Mouse (Mus musculus) layer of hippocampus, adult 9-10 months (tissue): ENCODE data around the gene Man1c1.

Experiments used
- DNase-seq: peaks from one replicate; pipeline ENCODE4 v3.0.0; 2022; ENCODE audit warnings: low spot score

Gene Man1c1

DNA sequence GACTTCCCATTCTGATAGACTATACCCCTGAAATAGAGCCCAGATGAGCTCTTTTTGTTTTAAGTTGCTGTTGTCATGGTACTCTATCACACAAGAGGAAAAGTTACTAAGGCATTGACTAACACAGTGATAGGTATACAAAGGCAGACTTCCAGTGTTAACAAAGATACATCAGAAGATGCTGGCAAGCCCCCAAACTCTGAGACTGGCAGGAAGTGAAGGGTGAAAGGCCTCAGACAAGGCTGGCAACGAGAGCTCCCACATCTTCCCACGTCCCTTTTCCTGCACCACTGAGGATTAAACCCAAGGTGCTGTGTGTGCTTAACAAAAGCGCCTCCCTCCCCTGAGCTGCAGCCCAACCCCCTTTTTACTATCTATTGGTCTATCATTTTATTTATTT is 19.2 kb upstream of the Man1c1 start:
- no peak for DNase-seq

DNA sequence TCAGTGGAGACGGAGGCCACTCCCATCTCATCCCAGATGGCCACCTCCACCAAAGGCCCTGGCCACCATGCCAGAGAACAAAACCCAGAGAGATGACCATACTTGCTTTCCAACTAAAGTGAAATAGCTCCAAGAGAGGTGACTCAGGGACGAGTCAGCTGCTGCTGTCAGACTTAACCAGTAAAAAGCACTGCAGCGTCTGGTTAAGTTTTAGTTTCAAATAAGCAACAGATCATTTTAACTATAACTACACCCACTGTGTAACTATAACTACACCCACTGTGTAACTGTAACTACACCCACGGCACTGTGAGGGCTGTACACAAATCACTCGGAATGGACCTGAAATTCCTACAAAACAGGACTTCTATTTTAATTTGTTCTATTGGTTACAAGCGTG is 17.0 kb upstream of the Man1c1 start:
- no peak for DNase-seq

DNA sequence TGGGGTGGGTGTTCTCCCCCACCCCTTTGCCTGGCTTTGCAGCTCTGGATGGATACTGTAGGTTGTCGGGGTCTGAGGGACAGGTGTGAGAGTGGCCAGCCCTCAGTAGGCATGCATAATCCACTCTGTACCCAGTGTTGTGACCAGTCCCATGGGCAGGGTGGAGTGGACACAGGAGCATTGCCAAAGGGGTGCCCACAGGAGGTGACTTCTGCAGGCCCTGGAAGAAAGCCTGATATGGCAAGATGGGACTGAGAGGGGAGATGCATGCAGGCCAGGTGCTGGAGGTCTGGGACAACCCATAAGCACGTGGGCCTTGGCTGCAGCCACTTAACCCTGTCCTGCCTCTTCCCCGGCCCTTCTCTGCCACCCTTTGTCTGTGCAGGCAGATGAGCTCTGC is 16.3 kb upstream of the Man1c1 start:
- DNase-seq = no peak

DNA sequence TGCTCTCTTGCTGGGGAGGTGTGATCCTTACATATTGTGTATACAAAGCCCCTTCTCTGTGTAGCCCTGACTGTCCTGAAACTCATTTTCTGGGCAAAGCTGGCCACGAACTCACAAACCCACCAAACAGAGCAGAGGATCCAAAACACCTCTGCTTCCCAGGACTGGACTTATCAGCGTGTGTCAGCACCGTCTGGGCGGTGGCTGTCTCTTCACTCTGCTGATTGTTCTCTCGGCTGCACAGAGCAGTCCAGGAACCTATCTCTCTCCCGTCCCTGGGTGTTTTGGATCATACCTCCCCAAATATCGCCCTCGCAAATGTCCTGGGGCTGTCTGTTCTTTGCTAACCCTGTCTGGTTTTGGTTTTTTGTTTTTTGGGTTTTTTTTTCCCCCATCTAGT is 15.4 kb upstream of the Man1c1 start:
- DNase-seq = no peak

DNA sequence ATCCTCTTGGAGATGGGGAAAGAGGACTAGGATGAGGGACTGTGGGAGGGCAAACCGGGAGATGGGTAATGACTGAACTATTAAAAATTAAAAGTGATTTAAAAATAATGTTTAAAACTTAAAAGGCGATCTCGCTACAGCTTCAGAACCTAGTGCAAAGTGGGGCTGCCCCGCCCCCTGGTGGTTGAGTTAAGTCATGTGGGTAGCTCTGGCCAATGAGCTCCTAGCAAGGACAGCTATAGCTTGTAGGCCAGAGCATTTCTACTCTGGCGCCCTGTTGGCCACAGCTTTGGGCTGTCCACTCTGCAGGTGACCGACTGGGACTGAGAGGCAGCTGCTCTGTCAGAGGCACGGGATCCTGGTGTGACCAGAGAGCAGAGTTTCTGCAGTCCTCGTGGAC is 9.8 kb upstream of the Man1c1 start:
- peak; percentile 44 for DNase-seq

DNA sequence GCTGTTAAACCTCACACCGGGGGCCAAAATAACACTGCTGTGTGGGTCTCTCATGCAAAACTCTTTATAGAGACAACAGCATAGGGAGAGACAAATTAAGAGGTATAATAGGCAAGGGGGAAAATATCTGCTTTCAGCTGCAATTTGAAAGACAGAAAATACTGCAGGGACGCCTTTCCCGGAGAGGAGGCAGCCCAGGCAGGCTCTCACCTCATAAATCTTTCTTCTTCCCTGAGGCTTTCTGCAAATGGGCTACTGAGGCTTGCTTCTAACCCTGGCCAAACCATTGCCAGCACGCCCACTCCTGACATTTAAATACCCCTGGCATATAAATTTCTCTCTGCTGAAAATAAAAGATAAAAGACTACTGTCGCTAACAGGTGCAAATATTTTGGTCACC is 1.2 kb upstream of the Man1c1 start:
- no peak for DNase-seq

DNA sequence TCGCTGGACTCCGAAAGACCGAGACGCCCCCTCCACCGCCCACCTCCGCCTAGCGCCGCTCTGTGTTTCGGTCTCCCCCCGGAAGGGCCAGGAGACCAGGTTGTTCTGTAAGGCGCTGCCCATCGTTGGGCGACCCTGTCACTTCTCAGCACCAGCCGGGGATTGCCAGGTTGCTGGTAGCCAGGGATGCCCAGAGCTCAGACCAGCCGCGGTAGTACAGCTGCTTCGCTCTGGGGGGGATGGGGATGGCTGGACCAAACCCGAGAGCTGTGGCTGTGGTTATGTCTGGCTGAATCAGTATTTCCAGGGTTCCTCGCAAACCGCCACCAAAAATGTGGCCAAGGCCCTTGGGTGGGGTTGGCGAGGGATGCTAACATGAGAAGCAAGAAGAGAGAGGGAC is 500 bp upstream of the Man1c1 start:
- DNase-seq = no peak

DNA sequence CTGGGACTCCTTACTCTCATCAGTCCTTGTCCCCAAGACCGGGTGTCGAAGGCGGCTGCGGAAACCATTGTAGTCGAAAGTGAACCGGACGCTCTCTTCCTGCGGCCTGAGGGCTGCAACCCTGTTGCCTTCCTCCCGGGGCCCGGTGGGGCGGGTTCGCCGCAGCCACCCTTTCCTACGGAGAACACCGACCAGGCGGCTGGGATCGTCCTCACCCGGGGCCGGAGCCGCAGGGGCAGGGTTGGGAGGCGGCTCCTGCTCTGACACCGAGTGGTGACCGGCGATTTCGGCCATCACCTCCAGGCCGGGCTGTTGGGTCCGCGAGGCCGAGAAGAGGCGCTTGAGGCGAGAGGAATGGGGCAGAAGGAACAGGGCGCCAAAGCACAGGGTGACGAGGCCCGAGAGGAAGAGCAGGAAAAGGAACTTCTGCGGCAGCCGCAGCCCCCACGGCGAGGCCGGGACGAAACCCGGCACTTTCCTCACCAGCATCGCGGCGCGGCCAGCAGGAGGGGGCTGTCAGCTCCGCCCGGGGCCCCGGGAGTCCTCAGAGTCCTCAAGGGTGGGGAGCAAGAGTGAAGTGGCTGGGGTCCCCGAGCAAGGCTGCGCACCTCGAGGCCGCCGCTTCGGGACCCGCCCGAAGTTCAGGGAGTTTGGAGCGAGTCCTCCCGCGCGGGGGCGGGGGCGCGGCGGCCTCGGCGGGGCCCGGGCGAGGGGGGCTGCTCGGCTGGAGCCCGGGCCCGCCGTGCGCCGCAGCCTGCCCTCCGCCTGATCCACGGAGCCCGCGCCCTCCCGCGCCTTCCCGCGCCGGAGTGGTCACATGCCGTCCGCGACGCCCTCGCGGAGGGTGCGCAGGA is 882 bp downstream of the Man1c1 start:
- no peak for DNase-seq

DNA sequence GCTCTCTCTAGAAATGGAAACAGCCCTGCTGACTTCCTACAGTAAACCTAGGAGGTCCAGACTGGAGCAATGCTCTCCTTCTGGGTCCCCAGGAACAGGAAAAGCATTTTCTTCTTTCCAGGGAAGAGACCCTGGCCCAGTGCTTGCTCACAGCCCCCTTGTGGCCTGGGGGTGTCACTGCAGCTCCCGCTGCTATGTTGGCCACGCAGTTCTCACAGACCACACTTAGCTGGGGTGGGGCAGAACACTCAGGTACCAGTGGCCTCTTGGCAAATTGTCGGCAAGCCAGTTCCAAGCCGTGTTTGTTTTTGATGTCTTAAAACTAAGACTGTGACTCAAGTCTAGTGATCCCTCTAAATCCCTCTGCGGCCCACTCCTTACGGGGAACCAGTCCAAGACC is 2.2 kb downstream of the Man1c1 start:
- DNase-seq = peak; percentile 62

DNA sequence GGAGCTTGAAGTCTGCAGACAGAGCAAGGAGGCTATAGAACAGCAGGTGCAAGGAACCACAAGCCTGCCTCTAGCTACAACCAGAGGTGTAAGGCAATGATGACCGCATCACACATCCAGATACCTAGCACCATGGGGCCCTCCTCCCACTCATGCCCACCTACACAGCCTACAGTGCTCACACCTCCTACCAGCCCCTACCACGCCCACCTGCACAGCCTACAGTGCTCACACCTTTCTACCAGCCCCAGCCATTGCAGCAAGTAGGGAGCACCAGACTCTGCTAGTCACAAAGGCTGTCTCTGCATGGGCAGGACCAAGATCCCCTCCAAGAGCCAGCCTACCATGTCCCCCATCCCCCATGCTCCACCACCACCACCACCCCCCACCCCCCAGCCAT is 3.2 kb downstream of the Man1c1 start:
- DNase-seq = no peak

DNA sequence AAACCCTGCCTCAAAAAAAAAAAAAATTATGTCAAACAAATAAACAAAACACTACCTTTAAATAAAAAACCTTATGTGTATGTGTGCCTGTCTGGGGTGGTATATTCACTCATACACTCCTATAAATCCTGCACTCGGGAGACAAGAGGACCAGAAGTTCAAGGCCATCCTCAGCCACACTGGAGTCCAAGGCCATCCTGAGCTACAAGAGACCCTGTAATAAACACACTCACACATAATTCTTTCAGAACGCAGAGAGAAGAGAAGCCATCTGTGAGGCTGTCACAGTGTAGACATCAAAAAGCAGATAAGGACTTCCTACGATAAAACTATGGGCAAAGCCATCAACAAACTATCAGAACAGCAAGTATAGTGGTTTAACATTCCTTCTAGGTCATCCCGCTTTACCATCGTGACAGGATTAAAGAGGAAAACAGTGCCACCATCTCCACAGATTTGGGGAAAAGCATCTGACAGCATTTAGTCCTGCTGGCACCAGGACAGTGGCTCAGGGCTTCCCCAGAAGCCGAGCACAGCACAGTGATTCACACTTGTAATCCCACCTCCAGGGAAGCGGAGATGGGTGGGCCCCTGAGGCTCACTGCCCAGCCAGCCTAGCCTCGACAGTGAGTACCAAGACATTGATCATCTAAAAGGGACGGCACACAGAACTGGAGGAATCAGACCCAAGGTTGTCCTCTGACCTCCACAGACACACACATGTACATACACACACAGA is 10.7 kb downstream of the Man1c1 start:
- DNase-seq = no peak

DNA sequence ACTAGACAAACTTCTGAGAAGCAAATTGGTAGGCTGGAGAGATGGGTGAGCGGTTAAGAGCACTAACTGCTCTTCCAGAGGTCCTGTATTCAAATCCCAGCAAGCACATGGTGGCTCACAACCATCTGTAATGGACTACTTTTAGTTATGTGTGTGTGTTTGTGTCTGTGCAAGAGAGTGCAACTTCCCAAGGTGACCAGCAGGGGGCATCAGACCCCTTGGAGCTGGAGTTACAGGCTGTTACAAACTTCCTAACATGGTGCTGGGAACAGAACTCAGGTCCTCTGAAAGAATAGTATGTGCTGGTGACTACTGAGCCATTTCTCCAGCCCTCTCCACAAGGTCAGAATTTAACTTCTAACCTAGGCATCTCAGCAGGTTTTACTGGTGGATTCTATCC is 11.7 kb downstream of the Man1c1 start:
- DNase-seq = no peak

DNA sequence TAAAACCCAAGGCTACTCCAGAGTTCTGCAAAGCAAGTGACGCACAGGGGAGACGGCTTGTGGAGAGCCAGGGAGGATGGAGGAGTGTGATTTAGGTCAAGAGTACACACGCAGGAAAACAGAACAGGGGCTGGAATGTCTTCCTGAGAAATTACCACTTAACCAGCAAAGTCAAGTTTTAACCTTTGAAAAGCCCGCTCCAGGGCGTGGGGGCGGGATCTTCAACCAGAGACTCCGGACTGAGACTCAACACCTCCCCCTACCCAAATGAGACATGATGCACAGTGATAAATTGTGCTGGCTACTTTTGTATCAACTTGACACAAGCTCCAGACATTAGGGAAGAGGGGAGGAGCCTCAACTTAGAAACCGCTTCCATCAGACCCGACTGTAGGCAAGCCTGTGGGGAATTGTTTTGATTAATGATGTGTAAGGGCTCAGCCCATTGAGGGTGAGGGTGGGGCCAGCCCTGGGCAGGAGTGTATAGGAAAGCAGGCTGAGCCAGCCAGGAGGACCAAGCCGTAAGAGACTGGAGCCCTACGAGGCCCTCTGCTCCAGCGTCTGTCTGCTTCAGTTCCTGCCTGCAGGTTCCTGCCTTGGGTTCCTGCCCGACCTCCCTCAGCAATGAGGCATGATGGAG is 17.9 kb downstream of the Man1c1 start:
- no peak for DNase-seq

DNA sequence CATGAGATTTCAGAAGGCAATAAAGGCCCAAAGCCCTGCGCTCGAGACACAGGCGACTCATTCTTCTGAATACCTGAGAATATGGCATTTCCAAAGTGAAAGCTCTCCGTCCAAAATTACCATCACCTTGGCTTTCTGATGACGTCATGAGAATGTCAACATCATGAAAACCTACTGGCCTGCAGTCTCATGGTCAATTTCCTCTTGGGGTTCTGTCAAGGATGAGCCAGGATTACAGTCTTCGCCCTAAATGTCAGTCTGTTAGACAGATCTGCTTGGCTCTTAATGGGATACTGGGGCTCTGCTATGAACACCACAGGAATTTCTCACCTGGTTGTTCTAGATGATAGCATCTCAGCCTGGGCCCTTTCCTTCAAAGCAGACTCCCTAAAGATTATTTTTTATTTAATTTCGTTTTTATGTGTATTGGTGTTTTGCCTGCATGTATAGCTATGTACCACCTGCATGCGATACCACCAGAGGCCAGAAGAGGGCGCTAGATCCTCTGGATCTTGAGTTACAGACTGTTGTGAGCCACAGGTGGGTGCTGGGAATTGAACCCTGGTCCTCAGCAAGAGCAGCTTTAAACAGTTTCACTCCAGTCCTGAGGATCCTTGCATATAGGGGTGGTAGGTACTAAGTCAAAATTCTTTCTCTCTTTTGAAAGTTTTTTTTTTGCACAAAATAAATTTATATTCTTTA is 19.3 kb downstream of the Man1c1 start:
- DNase-seq = no peak

DNA sequence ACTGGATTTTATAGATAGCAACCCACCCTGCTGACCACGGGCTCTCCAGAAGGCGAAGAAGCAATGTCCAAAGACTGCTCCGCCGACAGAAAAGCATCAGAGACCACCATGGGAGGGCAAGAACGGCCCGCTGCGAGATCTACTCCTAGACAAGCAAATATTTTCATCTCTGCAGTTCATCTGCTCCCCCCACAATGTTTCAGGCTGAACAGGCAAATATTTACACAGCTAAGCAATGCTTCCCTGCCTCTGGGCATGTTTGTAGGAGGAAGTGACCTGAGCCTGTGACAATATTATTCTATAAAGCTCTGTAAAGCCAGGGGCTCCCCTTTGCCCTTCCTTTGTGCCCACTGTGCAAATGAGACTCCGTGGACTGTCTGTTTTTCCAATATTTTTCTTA is 20.2 kb downstream of the Man1c1 start:
- no peak for DNase-seq

DNA sequence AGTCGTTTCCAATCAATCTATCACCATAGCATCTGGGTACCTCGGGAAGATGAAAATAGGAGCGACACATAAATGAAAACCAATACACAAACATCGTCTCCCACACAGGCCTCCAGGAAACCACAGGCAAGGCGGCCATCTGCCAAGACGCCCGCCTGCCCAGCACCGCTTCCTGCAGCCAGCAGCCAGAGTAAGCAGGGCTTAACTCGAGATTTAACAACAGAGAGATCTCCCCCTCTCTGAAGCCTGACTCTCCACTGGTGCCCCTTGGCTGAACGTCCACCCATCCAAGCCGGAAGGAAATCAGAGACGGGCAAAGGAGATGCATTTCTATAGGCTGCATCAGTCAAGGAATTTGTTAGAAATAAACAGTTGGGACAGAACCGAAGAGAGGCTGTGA is 21.1 kb downstream of the Man1c1 start:
- DNase-seq = no peak

DNA sequence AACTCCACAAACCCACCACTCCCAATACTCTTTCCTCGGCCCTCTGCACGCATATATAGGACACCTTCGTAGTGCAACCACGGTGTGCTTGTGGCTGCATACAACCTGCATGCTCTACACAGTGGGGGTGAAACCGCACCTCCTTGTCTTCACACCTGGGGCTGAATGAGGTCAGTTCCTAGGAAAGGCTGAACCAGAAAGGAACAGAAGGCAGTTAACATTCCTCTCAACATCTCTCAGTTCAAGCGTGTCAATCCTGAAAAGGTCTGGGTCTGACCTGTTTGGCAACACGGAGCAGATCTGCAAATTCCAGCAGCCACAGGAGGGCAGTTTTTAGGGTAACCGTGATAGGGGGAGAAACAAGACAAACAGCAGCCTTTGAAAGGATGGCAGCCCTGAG is 21.7 kb downstream of the Man1c1 start:
- DNase-seq = no peak

DNA sequence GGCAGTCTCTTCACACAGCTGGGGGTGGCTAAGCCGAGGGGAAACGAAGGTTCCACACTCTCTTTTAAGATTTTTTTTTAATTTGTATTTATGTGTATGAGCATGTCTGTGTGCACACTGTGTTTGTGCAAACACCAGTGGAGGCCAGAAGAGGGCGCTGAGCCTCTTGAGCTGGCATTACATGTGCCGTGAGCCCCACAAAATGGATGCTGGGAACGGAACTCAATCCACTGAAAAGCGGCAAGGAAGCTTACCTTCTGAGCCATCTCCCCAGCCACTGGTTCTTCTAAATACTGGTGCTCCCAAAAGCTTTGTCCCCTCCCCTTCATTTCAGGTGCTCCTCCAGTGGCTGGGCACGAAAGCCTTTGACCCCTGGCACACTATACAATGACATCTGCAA is 22.3 kb downstream of the Man1c1 start:
- no peak for DNase-seq

DNA sequence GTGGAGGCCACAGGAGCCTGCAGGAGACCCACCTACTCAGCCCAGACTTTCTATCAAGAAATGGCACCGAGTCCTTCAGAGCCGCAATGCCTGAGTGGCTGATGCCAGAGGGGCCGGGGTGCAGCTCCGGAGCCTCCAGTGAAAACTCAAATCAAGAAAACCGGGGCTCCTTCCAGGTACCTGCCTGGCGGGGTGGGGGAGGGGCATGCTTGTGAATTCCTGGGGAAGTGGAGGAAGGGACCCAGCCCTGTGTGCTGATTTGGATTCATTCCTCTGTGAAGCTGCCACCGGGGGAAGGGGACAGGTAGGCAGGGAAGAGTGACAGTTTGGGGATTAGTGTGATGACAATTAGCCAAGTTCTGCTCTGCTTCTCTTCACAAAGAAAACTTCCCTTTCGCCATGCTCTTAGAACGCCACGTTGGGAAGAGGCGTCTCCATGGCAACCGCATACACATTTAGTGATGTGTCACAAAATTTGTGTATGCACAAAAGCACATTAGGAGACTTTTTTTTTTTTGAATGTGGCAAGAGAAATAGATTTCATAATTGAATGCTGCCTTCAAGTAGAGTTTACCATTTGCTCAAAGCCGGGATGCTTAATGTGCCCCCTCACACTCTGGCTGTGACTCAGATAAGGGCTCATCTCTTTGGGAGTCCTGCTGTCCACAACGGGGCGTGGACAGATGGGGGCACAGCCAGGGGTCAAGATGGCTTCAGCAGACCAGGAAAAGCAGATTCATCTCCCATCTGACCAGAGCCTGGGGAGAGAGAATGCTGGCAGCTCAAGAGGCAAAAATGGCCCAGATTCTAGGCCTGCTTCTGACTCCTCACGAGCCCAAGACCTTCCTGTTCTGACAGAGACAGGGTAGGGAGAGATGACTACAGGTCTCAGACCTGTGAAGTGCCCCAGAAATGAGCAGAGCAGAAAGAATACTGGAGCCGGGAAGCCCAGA is 26.3 kb downstream of the Man1c1 start:
- no peak for DNase-seq

DNA sequence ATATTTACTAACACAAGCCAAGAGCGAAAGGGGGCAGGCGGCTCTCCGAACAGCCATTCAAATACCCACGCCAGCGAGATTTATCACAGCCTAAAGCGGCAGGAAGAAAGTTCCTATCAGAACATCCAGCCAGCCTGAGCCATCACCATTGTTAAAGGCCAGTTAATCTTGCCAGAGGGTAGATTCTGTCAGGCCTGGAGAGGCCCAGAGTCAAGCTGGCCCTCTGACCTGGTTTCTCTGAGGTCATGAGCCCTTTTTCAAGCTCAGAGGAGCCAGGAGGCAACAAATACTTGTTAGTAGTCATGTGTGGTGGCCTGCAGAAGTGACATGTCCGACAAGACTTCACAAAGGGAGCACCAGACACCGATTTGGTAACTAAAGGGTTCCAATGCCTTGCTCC is 28.3 kb downstream of the Man1c1 start:
- DNase-seq = no peak

DNA sequence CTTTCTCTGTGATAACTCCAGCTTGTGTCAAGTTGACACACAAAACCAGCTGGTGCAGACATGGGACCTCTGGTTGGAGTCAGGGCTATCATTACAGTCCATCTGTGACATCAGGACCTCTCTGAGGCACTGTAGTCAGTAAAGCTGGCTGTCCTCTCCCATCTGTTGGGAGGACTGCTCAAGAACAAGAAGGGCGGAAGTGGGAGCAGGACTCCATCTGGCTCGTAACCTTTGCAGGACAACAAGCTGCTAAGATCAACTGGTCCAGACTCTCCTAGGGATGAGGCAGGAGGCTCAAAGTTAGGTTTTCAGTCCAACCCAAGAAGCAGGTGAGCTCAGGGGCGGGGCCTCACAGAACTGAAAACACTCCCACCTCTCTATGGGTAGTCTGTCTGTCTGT is 29.1 kb downstream of the Man1c1 start:
- no peak for DNase-seq
